Mouse (Mus musculus) hindbrain, postnatal 0 days (tissue): ENCODE data around the gene Snd1. TPM values are rescaled to one million over a fixed set of nuclear protein-coding genes. Genes with fewer than 3 reads are reported as not detected.

ENCODE experiments used
- ATAC-seq: fragments of 200-750 bp; cut with Nextera tagmentation; 2 replicates; pipeline ENCODE4 v1.8.0; 2017; ENCODE audit warnings: mild to moderate bottlenecking, moderate TSS enrichment, moderate library complexity
- DNase-seq: peaks from one replicate; pipeline ENCODE4 v3.0.0-alpha.2; 2015; ENCODE audit warnings: low spot score
- H3K27ac ChIP-seq: fragments of 300-500 bp; sonication (generic); 2 replicates; pipeline ENCODE4 v1.5.1; 2014; ENCODE audit warnings: mild to moderate bottlenecking
- H3K27me3 ChIP-seq: fragments of 300-500 bp; sonication (generic); 2 replicates; pipeline ENCODE4 v1.6.1; 2014; ENCODE audit warnings: low read length, mixed read lengths; ENCODE audit not compliant: insufficient read depth
- H3K36me3 ChIP-seq: fragments of 300-500 bp; sonication (generic); 2 replicates; pipeline ENCODE4 v1.6.1; 2014; ENCODE audit warnings: low read length, mixed read lengths; ENCODE audit not compliant: insufficient read depth
- H3K4me1 ChIP-seq: fragments of 300-500 bp; sonication (generic); 2 replicates; pipeline ENCODE4 v1.6.1; 2014; ENCODE audit warnings: antibody characterized with exemption, low read length, mixed read lengths; ENCODE audit not compliant: insufficient read depth
- H3K4me2 ChIP-seq: fragments of 300-500 bp; sonication (generic); 2 replicates; pipeline ENCODE4 v1.6.1; 2014; ENCODE audit warnings: low read depth, mild to moderate bottlenecking, low read length, moderate library complexity, mixed read lengths
- H3K4me3 ChIP-seq: fragments of 300-500 bp; sonication (generic); 2 replicates; pipeline ENCODE4 v1.5.1; 2014; ENCODE audit warnings: low read length
- H3K9ac ChIP-seq: fragments of 300-500 bp; sonication (generic); replicated peaks from 2 replicates; pipeline ENCODE4 v1.6.1; 2014; ENCODE audit warnings: mild to moderate bottlenecking, low read length, moderate library complexity, mixed read lengths
- H3K9me3 ChIP-seq: fragments of 300-500 bp; sonication (generic); 2 replicates; pipeline ENCODE4 v1.6.1; 2016; ENCODE audit warnings: low read length, mixed read lengths
- CTCF ChIP-seq: IDR thresholded peaks from 2 replicates; pipeline ENCODE4 v1.5.1; 2016; ENCODE audit warnings: antibody characterized with exemption, control low read depth, low read depth
- WGBS: fragments of 180-500 bp; shearing (Covaris S2); extraction: QIAGEN DNeasy Blood & Tissue Kit; methylation state at CpG from one replicate; pipeline ENCODE4 v1.1.7; 2014; 5-methylcytosine and 5-hydroxymethylcytosine counted together
- polyA plus RNA-seq: library from polyadenylated mRNA; unstranded; fragments of >200 nt; fragmentation: Nextera tagmentation; extraction: Ambion mirVana; gene quantifications from 2 replicates; pipeline ENCODE4 v1.2.1, GENCODE M21; 2015
- total RNA-seq: library from RNA; depleted of rRNA; stranded (reverse); fragments of >200 nt; gene quantifications from 2 replicates; pipeline ENCODE4 v1.2.3, GENCODE M21; 2014

Gene Snd1
- total and polyA plus RNA-seq, 2 experiments from 2014 or later = 67.6 to 85.5 TPM

GRCm38 (mm10) chr6:28890426-28890825, 415.5 kb downstream of the Snd1 start:
- Histone ChIP-seq H3K4me3 (no peak overlapping the region), H3K27me3 (no peaks in the 10 kb centered on the region), H3K4me2 (no peak overlapping the region), H3K36me3 (peaks cover 4% of the 10 kb centered on the region; the same call in 1 of the 2 replicates), H3K9me3 (no peaks in the 10 kb centered on the region), H3K9ac (no peak overlapping the region), H3K4me1 (peaks cover 21% of the 10 kb centered on the region), H3K27ac (peak overlapping the region; percentile 60)
- ATAC-seq (peak; percentile 64), DNase-seq (peak; percentile 79)
- WGBS = 37% methylated on average over 6 of the region's 6 CpGs
- no peak for TF ChIP-seq CTCF

- DNase-seq (no peak), ATAC-seq (no peak)
- Histone ChIP-seq H3K4me1 (peaks cover 21% of the 10 kb centered on the region), H3K27me3 (no peaks in the 10 kb centered on the region), H3K27ac (peak overlapping the region; percentile 60; the same call in 1 of the 2 replicates), H3K36me3 (peaks cover 4% of the 10 kb centered on the region; the same call in 1 of the 2 replicates), H3K9me3 (no peaks in the 10 kb centered on the region), H3K9ac (no peak overlapping the region), H3K4me3 (no peak overlapping the region), H3K4me2 (no peak overlapping the region)
- 24% methylated on average over 9 of the region's 9 CpGs for WGBS
- no peak for TF ChIP-seq CTCF
Observed at GRCm38 (mm10) chr6:28891480-28891879, 416.5 kb downstream of the Snd1 start.

GRCm38 (mm10) chr6:28895004-28895515, 420.1 kb downstream of the Snd1 start:
- no peak for ATAC-seq
- Histone ChIP-seq H3K9me3 (no peaks in the 10 kb centered on the region), H3K27ac (no peak overlapping the region), H3K27me3 (no peaks in the 10 kb centered on the region), H3K4me2 (no peak overlapping the region), H3K9ac (no peak overlapping the region), H3K4me1 (peaks cover 18% of the 10 kb centered on the region), H3K4me3 (no peak overlapping the region), H3K36me3 (no peaks in the 10 kb centered on the region)
- no peak for TF ChIP-seq CTCF
- WGBS = 54% methylated on average over 12 of the region's 12 CpGs
- peak; percentile 34 for DNase-seq

GRCm38 (mm10) chr6:28895726-28896125, 420.8 kb downstream of the Snd1 start:
- Histone ChIP-seq H3K4me1 (peaks cover 12% of the 10 kb centered on the region), H3K9ac (no peak overlapping the region), H3K4me3 (no peak overlapping the region), H3K4me2 (no peak overlapping the region), H3K36me3 (no peaks in the 10 kb centered on the region), H3K9me3 (no peaks in the 10 kb centered on the region), H3K27ac (no peak overlapping the region), H3K27me3 (no peaks in the 10 kb centered on the region)
- DNase-seq (no peak), ATAC-seq (no peak)
- no peak for TF ChIP-seq CTCF
- 65% methylated on average over 6 of the region's 6 CpGs for WGBS

- no peaks in the 10 kb centered on the region for H3K27me3 ChIP-seq
- H3K4me3 ChIP-seq = no peak overlapping the region
- H3K9ac ChIP-seq = no peak overlapping the region
- WGBS = 33% methylated on average over 5 of the region's 5 CpGs
- H3K4me2 ChIP-seq = no peak overlapping the region
- H3K9me3 ChIP-seq = no peaks in the 10 kb centered on the region
- DNase-seq = no peak
- H3K36me3 ChIP-seq = no peaks in the 10 kb centered on the region
- no peak for ATAC-seq
- H3K4me1 ChIP-seq = peaks cover 1% of the 10 kb centered on the region
- H3K27ac ChIP-seq = no peak overlapping the region
- no peak for TF ChIP-seq CTCF
Observed at GRCm38 (mm10) chr6:28896762-28897320, 421.9 kb downstream of the Snd1 start.

DNA sequence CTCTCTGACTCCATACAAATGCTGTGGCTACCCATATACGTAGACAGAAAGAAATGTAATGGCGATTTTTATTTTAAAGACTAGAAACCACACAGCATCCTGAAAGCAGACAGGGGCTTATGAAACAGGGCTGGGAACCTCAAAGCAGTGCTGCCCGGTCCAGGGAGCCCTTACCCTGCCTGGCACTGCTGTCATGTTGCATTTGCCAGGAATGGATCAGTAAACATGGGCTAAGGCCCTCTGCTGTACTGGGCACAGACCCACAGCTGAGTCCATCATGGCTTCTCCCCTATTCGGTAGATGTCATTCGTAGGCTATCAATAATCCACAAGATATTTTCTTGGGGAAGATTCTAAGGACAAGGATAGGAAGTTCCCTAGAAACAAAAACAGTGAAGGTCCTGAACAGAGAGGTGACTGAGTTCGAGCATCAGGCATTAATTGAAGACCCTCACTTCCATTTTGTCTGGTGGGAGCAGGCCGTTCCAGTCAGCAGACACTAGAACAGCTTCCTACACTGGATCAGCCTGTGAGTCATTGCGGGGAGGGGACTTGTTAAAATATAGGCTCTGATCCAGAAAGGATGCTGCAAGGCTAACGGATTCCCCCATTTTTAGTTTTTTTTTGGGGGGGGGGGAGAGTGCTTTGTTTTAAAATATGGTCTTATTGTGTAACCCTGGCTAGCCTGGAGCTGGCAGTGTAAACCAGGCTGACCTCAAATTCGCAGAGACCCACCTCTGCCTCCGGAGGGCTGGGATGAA, 422.6 kb downstream of the Snd1 start:
- 60% methylated on average over 11 of the region's 11 CpGs for WGBS
- Histone ChIP-seq H3K27ac (no peak overlapping the region), H3K27me3 (no peaks in the 10 kb centered on the region), H3K9ac (no peak overlapping the region), H3K36me3 (no peaks in the 10 kb centered on the region), H3K4me2 (no peak overlapping the region), H3K9me3 (no peaks in the 10 kb centered on the region), H3K4me1 (no peaks in the 10 kb centered on the region), H3K4me3 (no peak overlapping the region)
- DNase-seq (no peak), ATAC-seq (no peak)
- TF ChIP-seq CTCF = no peak

GRCm38 (mm10) chr6:28898836-28899235, 423.9 kb downstream of the Snd1 start:
- no peaks in the 10 kb centered on the region for H3K27me3 ChIP-seq
- TF ChIP-seq CTCF = peak; percentile 79
- no peak overlapping the region for H3K27ac ChIP-seq
- peak; percentile 60 for DNase-seq
- H3K9me3 ChIP-seq = no peaks in the 10 kb centered on the region
- H3K9ac ChIP-seq = no peak overlapping the region
- no peak overlapping the region for H3K4me2 ChIP-seq
- peak; percentile 65 for ATAC-seq
- H3K36me3 ChIP-seq = no peaks in the 10 kb centered on the region
- H3K4me3 ChIP-seq = no peak overlapping the region
- 21% methylated on average over 10 of the region's 10 CpGs for WGBS
- no peaks in the 10 kb centered on the region for H3K4me1 ChIP-seq
